Mouse (Mus musculus) MEL-GATA-1-ER (cell line): Measurements from ENCODE around the gene Sgtb.
A peak's percentile ranks its signal among the peaks of the same experiment; 100 is the strongest.

ENCODE experiments used
- DNase-seq: peaks from one replicate; pipeline ENCODE4 v3.0.0-alpha.2; 2012; ENCODE audit warnings: low read depth; ENCODE audit errors: extremely low read depth

Gene Sgtb

GRCm38 (mm10) chr13:104178650-104179121, 69.1 kb downstream of the Sgtb start, which contains the start of gene Trim23:
Trim23 (plus strand) TSS chr13:104178797.
- DNase-seq = peak; percentile 97

- DNase-seq = peak; percentile 41
Measured at GRCm38 (mm10) chr13:104179176-104179888, 69.8 kb downstream of the Sgtb start.

- no peak for DNase-seq
Measured at GRCm38 (mm10) chr13:104187357-104187756, 77.8 kb downstream of the Sgtb start.
